Mouse (Mus musculus) cerebral cortex, adult 2 months (tissue): ENCODE measurements around the gene Susd3.

Experiments used
- WGBS: fragments of 180-500 bp; shearing (Covaris S2); methylation state at CpG from one replicate; pipeline ENCODE4 v1.1.7; 2018; 5-methylcytosine and 5-hydroxymethylcytosine counted together

Gene Susd3

GRCm38 (mm10) chr13:49246626-49247025 is 1.9 kb downstream of the Susd3 start:
- WGBS = 90% methylated on average over 2 of the region's 2 CpGs

GRCm38 (mm10) chr13:49246011-49246410 is 2.5 kb downstream of the Susd3 start:
- WGBS = 74% methylated on average over 3 of the region's 3 CpGs

GRCm38 (mm10) chr13:49245251-49245650 is 3.3 kb downstream of the Susd3 start:
- WGBS = 78% methylated on average over 4 of the region's 4 CpGs

DNA sequence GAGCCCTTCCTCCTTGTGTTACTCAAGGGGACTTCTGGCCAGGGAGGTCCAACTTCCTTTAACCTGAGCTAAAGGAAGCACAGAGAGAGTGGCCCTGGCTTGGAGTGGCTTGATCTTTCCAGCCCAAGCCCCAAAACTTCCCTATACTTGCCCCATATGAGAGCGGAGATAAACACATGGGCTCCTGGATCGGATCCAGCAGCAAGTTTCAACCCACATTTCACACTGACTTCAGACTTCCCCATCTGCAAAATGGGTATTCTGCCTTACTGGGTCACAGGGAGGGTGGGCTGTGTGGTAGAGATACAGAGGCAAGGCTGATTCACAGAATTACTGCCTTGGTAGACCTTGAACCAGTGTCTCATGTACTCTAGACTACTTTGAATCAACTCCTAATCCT is 5.0 kb downstream of the Susd3 start:
- WGBS = 86% methylated on average over 2 of the region's 2 CpGs

DNA sequence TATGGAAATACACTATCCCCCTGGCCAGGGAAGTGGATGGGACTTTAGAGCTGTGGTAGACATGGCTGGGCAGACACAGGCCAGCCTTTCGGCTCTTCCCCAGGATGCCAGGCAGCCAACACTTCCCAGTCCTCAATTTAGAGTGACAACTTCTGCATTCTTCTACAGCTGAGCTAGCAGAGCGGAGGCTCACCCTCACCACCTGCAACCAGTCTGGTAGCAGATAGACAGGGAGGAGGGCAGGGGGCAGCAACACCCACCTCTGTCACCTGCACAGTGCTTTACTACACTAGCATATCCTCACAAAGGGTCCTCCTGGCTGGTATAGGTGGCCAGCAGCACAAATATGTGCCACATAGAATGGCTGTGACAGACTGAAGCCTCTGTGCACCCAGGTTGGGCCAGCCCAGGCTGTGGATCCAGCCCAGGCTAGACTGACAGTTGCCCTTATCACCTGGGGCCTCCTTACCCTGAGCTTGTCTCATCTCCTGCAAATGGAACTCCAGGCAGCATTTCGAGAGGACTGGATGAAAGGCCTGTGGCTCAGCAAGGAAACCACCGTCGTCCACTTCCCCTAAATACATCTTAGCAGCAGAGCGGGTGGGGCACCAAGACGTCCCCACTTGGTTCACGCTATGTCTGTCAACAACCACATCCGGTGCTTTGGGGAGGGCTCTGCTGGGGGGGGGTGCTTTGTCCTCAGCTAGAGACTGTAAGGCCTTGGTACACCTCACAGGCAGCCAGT is 6.0 kb downstream of the Susd3 start:
- 86% methylated on average over 9 of the region's 9 CpGs for WGBS

GRCm38 (mm10) chr13:49238737-49239136 is 9.8 kb downstream of the Susd3 start:
- 96% methylated on average over 8 of the region's 8 CpGs for WGBS

DNA sequence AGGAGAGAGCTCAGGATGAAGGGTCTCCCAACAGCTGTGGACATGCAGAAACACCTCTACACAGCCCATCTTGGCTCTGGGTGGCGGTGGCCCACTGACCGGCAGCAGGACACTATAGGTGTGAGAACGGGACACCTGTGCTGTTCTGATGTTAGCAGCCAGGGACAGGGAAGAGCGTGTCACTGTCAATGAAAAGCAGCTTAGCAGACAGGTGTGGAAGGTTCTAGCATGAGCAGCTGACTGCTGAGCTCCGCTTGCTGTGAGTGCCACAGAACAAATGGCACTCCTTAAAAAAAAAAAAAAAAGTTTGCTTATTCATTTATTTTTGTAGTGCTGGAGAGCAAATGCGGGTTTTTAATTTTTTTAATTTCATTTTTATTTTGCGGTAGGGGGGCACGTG is 10.9 kb downstream of the Susd3 start:
- 94% methylated on average over 8 of the region's 8 CpGs for WGBS

DNA sequence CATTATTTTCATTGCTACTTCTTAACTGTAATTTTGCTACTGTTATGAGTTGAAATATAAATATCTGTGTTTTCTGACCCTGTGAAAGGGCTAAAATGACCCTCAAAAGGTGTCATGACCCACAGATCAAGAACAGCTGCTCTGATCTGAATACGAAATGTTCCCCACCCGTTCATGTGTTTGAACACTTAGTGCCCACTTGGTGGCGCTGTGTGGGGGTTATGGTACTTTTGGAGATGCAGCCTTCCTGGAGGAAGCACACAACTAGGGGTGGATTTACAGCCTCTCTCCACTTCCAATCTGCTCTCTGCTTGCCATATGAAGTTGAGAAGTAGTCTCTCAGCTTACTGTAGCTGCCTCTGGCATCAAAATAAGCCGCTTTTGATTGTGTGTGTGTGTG is 13.8 kb downstream of the Susd3 start:
- WGBS = 96% methylated on average over 4 of the region's 4 CpGs

- 91% methylated on average over 8 of the region's 8 CpGs for WGBS
Observed at GRCm38 (mm10) chr13:49233792-49234572, 14.5 kb downstream of the Susd3 start.

- 65% methylated on average over 4 of the region's 4 CpGs for WGBS
Observed at GRCm38 (mm10) chr13:49225633-49226032, 22.9 kb downstream of the Susd3 start.

- WGBS = 89% methylated on average over 3 of the region's 3 CpGs
Observed at GRCm38 (mm10) chr13:49225159-49225558, 23.3 kb downstream of the Susd3 start.

DNA sequence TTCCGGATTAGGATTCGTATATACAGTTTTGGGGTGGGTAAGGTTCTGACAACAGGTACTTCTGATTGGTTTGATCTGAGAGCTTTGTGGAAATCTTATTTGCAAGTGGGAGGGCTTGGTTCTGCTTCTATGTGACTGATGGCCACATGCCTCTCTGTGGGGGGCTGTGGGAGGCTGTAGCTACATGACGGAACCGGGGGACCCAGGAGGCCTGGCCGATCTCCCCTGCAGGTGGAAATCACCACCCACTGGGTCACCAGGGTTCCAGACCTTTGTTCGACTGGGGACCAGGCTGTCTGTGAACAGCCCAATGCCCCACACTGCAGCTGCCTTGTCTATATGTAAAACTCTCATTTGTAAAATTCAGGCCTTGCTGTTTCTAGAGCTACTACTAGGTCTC is 23.8 kb downstream of the Susd3 start:
- WGBS = 47% methylated on average over 6 of the region's 6 CpGs

DNA sequence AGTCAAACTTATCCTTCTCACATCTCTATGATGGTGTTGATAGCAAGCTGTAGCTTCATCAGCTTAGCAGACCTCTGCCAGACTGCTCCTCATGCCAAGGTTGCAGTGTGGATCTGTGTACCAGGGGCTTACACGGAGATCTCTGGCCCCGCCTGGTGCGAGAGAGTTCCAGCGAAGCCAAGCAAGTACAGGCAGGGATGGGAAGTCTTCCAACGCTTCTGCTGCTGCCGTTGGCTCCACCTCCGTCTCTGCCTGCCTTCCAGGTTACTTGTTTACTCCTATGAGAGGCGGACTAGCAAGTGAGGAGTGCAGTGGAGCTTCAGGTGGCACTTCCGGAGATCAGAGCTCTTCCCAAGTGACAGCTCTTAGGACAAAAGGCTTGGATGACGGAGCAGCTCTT is 24.2 kb downstream of the Susd3 start:
- 26% methylated on average over 10 of the region's 10 CpGs for WGBS

DNA sequence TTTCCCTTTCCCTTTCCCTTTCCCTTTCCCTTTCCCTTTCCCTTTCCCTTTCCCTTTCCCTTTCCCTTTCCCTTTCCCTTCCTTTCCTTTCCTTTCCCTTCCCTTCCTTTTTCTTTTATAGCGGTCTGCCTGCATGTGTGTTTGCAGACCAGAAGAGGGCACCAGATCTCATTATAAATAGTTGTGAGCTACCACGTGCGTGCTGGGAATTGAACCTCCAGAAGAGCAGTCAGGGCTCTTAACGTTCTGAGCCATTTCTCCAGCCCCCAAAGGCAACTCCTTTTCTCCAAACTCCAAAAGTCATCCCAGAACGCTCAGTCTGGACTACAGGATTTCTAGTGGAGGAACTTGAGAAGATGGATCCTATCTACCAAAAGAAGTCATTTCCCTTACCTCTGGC is 27.6 kb downstream of the Susd3 start:
- 43% methylated on average over 5 of the region's 5 CpGs for WGBS

DNA sequence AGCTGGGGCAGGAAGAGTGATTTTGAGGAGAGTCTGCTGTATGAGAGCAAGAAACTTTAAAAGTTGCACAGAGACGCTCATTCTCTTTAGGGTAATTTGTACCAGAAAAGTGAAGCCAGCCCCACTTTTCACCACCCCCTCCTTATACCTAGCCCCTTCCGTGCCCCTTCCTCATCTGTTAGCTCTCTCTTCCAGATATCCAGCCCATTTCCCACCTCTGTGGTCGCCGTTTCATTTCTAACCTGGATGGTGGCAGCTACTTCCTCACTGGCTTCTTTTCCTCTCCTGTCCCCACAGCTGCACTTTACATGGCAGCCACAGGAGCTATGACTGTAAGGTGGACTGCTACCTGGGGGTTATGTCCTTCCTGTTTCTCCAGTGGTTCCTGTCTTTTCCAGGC is 29.1 kb downstream of the Susd3 start:
- WGBS = 89% methylated on average over 4 of the region's 4 CpGs

DNA sequence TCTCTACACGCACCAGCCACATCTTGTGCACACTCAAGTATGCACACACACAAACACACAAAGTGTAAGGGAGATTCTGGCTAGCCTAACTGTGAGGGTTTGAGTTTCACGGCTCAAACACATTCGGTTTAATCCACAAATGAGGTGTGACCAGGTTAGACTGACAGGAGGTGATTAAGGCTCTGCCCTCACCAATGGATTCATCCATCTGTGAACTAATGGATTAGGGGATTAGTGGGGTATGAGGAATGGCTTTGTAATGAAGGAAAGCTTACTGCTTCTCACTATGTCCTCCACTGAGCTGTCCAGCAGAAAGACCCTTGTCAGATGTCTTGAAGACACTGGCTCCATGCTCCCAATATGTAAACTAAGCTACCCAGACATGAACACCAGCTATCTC is 29.9 kb downstream of the Susd3 start:
- WGBS = 68% methylated on average over 3 of the region's 3 CpGs

GRCm38 (mm10) chr13:49216808-49217561 is 31.5 kb downstream of the Susd3 start:
- 81% methylated on average over 9 of the region's 9 CpGs for WGBS

DNA sequence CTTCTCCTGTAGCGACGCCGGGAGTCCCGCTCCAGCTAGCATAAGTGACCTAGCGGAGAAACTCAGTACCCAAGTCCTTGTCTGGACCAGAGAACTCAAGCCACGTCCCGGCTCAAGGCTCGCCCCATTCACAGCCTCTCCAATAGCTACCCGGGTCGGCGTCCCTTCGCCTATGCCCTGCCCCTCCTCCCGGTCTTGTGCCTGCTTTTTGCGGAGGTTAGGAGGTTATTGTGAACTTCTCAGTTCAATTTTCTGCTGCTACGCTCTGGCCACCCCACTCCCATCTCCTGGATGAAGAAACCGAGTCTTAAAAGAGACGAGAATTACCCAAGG is 32.3 kb downstream of the Susd3 start:
- WGBS = 12% methylated on average over 17 of the region's 17 CpGs

DNA sequence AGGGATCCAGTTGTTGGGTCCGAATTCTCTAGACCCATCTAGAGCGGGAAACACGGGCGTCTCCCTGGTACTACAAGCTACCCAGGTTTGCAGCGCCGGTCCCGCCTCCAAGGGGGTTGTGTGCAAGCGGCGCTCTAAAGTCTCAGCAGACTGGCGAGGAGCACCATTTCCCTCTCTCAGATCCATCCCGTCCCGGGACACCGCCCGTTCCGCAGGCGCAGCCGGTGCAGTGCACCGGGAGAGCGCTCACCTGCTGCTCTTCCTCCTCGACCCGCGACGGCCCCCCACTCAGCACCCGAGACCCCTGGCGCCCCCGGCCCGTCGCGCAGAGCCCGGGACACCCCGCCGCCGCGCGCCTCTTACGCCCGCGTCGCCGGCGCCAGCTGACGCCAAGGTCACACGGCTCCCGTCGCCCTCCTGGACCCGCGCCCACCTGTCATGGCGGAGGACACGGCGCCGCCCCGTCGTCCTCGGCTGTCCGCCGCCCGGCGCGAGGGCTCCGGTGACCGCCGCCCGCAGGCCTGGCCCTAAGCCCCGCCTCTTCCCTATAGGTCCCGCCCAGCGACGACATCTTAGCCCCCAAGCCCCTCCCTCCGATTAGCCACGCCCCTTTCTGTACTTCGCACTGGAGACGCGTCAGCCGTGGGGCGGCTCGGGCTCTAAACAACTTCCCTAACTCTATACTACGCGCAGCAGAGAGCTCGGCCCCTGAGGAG is 32.8 kb downstream of the Susd3 start, which contains the start of gene Card19:
Gene Card19 (minus strand): TSS at position 534 of the 716 bp plus-strand sequence.
- WGBS = 1% methylated on average over 78 of the region's 78 CpGs

DNA sequence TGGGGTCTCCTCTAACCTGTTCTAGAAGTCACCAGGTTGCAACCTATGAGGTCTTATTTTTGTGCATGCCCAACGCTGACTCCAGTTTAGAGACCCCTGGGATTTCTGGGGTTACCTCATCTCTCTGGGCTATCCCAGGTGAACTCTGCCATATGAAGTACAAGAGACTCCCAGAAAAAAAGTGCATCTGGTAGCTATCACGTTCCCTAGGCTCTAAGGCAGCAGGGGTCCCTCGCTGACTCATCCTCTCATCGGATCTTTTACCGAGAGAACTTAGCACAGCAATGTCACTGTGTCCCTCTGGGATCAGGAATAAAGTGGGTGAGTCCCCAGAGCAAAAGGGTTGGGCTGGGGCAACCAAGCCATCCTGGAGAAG is 33.4 kb downstream of the Susd3 start:
- WGBS = 16% methylated on average over 5 of the region's 5 CpGs

DNA sequence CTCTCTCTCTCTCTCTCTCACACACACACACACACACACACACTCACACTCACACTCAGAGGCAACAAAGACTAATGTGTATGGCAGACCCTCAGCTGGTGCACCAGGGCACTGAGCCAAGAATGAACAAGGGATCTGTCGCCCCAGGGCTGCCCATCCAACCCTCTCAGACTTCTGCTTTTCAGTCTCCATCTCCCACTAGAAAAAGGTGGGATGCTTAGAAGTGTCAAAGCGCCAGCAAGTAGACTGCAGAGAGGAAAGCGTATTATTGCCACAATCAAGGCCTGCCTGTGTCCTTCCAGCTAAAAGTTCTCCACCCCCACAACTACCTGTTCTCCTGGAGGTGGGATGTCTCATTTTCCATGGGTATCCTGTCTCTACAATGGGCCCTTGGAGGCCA is 34.1 kb downstream of the Susd3 start:
- 55% methylated on average over 3 of the region's 3 CpGs for WGBS

DNA sequence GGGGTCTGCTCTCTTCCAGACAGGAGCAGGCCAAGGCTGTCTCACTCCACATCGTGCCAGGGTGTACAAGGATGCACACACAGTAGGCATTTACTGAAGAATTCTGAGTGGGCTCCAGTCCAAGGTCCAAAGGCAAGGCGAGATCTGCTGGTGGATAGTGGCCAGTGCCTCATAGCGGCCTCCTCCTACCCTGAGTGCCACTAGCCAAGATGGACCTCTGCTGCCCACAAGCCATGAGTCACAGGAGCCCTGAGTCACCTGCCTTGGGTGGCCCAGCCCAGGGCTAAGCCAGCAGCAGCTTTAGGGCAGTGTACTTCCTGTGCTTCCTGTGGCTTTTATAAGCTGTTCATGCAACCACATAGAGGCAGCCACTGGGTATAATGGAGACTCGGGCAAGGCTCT is 35.0 kb downstream of the Susd3 start:
- 27% methylated on average over 4 of the region's 4 CpGs for WGBS
